Mouse (Mus musculus) adrenal gland, postnatal 4 days (tissue): ENCODE data around the gene Krtap1-5. TPM values are rescaled to one million over a fixed set of nuclear protein-coding genes. Genes with fewer than 3 reads are reported as not detected.
"Not testable (repeated sequence)": the region's sequence is repeated elsewhere in the genome, so short reads cannot be mapped to it uniquely, and the experiment has no call there.

Source experiments
- DNase-seq, 2 experiments: peaks; one replicate each; pipeline ENCODE4 v3.0.0; 2021 to 2022; ENCODE audit warnings: low spot score in 2 of 2, mixed read lengths in 2 of 2
- long read RNA-seq, 2 experiments: library from polyadenylated mRNA; stranded (forward); transcript quantifications; one replicate each; pipeline ENCODE4 v2.0.0; 2021
- total RNA-seq, 2 experiments: library from RNA; stranded (reverse); gene quantifications; 2 replicates each; pipeline ENCODE4 v1.2.3; 2021

Gene Krtap1-5
- not detected for total RNA-seq
- long read RNA-seq, experiment 1 = 0 reads
- long read RNA-seq, experiment 2 = 0 reads

DNA sequence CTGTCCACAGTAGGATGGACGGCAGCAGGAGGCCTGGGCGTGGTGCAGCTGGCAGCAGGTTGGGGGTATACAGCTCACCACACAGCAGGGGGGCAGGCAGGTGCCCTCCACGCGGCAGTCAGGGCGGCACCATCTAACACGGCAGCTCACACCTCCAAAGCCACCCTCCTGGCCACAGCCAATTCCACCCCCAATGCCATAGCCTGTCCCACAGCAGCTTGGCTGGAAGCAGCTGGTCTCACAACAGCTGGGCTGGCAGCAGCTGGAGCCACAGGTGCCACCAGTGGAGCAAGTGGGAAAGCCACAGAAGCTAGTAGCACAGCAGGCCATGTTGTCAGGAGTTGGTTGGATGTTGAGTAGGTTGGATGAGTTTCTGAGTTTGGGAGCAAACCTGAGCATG is at the start of gene Krtap1-5:
TSS of gene Krtap1-5 (minus strand) at position 381 of the 400 bp plus-strand sequence.
- DNase-seq = no peak

DNA sequence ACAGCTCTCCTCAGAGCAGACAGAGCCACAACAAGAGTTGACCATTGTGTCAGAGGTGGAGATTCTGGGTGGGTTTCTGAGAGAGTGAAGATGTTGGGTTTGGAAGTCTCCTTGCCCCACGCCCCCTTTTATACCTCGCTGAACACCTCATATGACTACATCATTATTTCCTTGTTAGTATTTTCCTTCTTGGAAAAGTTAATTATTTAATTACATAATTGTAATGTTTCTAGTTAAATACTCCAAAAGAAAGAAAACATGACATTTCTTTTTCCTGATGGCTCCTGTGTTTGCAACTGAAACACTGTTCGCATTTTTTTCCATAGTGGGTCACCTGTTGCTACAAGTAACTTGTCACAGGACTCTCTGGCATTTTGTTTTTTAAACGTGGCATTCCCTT is 47.3 kb upstream of the Krtap1-5 start, which contains the start of gene Krtap4-1:
TSS of gene Krtap4-1 (minus strand) at position 101 of the 400 bp plus-strand sequence.
- DNase-seq = no peak

DNA sequence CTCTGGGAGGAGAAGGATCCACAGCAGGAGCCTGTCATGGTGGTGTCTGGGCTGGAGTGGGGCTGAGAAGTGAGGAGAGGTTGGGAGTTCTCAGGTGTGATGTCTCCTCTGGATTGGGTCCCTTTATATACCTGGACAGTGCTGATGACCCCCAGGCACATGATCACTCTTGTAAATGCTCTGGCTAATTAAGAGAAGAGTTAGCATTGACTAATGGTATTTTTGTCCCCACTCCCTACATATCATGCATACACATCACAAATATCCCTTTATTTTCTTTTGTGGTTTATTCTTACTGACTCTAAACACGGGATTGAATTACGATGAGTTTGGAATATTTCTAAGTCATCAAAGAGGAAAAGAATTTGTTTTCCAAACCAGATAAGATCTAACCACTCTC is 39.5 kb upstream of the Krtap1-5 start, which contains the start of gene Gm11562:
TSS of gene Gm11562 (minus strand) at position 101 of the 400 bp plus-strand sequence.
- no peak for DNase-seq

DNA sequence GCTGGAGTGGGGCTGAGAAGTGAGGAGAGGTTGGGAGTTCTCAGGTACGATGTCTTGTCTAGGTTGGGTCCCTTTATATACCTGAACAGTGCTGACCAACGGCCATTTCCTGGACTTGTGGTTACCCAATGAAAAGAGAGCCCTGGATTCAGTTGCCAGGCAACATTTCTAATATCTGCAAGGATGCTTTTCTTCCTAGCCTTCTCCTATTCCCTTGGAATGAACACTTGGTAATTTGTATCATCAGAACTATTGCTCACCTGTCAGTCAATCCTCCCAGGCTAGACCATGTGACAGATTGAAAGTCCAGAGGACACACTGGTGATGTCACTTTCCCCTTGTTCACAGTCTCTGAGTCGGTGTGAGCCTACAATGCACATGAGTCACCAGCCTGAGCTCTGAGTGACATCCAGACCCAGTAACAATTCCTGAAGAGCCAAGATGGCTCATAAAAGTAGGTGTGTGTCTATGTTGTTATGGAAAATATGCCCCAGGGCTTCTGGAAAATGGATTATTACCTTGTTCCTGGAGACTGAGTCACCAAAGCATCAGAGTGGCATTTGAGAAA is 34.1 kb upstream of the Krtap1-5 start, which contains the start of gene Krtap2-4:
TSS of gene Krtap2-4 (minus strand) at position 51 of the 568 bp plus-strand sequence.
- DNase-seq = no peak

DNA sequence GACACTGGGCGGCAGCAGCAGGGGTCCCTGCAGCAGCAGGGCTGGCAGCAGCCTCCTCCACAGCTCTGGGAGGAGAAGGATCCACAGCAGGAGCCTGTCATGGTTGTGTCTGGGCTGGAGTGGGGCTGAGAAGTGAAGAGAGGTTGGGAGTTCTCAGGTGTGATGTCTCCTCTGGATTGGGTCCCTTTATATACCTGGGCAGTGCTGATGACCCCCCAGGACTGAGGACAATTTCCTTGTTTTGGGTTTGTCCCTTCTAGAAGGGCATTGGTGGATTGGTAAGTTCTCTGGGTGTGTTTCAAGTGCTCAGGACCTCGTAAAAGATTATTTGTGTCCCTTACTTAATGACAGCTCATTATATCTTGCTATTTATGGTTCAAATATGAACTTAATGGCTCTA is 29.3 kb upstream of the Krtap1-5 start, which contains the start of gene Gm11937:
TSS of gene Gm11937 (minus strand) at position 101 of the 400 bp plus-strand sequence.
- not testable (repeated sequence) for DNase-seq

DNA sequence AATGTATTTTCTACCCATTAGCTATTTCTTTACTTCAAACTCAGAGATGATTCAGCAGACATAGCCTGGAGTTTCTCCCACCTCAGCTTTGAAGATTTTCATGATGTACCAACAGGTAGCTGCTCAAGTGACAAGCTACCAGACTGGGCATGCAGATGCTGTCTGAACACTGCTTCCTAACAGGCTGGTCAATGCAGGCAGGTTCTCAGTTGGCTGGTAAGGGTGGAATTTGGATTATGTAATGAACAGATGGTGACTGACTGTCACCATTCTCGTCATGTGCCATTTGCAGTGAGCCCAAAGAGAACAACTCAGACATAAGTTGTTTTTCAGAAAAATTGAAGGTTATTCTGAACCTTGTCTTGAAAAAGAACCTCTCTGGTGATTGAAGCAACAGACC is 28.3 kb upstream of the Krtap1-5 start:
- DNase-seq = no peak

DNA sequence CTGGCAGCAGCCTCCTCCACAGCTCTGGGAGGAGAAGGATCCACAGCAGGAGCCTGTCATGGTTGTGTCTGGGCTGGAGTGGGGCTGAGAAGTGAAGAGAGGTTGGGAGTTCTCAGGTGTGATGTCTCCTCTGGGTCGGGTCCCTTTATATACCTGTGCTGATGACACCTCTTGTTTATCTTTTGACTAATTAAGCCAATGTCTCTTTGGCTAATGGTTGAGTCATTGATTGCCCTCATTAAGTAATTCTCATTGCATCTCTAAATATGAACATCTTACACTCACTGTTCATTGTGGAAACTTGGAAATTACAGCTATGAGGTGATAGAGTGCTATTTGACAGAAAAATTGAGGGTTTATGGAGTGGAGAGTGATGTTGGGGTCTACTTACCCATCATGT is 22.4 kb upstream of the Krtap1-5 start, which contains the start of gene Gm11938:
TSS of gene Gm11938 (minus strand) at position 101 of the 400 bp plus-strand sequence.
- DNase-seq = not testable (repeated sequence)

DNA sequence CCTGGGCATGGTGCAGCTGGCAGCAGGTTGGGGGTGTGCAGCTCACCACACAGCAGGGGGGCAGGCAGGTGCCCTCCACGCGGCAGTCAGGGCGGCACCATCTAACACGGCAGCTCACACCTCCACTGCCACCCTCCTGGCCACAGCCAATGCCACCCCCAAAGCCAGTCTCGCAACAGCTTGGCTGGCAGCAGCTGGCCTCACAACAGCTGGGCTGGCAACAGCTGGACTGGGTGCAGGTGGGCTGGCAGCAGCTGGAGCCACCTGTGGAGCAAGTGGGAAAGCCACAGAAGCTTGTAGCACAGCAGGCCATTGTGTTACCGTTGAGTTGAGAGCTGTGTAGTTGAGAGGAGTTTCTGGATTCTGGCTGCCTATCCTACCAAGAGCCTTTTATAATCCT is 16.9 kb upstream of the Krtap1-5 start, which contains the start of gene Krtap9-3:
TSS of gene Krtap9-3 (minus strand) at position 364 of the 400 bp plus-strand sequence.
- not testable (repeated sequence) for DNase-seq

DNA sequence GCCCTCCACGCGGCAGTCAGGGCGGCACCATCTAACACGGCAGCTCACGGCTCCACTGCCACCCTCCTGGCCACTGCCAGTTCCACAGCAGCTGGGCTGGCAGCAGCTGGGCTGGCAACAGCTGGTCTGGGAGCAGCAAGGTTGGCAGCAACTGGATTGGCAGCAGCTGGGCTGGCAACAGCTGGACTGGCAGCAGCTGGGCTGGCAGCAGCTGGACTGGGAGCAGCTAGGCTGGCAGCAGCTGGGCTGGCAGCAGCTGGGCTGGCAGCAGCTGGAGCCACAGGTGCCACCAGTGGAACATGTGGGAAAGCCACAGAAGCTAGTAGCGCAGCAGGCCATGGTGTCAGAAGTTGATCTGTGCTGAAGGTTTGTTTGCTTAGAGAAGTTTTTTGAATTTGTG is 10.2 kb upstream of the Krtap1-5 start, which contains the start of gene Krtap1-3:
TSS of gene Krtap1-3 (minus strand) at position 359 of the 400 bp plus-strand sequence.
- no peak for DNase-seq

DNA sequence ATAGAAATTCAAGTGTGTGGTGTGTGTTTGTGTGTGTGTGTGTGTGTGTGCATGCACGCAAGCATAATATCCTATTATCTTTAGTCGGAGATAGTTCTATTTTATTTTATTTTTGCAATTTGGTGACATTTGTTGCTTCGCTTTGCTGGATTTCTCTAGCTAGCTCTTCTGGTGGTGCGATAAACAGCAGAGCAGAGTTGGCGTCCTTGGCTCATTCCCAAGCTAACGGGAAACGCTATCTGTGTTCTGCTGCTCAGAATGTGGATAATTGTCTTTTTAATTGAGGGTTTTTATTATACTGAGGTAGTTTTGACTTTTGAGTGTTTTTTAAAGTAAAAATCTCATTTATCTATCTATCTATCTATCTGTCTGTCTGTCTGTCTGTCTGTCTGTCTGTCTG is 4.3 kb upstream of the Krtap1-5 start:
- DNase-seq = no peak

DNA sequence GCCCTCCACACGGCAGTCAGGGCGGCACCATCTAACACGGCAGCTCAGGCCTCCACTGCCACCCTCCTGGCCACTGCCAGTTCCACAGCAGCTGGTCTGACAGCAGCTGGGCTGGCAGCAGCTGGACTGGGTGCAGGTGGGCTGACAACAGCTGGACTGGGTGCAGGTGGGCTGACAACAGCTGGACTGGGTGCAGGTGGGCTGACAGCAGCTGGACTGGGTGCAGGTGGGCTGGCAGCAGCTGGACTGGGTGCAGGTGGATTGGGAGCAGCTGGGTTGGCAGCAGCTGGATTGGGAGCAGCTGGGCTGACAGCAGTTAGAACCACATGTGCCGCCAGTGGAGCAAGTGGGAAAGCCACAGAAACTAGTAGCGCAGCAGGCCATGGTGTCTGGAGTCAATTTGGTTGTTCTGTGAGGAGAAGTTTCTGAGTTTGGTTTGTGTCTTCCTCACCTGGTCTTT is 2.5 kb upstream of the Krtap1-5 start, which contains the start of gene Krtap1-4:
TSS of gene Krtap1-4 (minus strand) at position 410 of the 460 bp plus-strand sequence.
- DNase-seq = no peak

DNA sequence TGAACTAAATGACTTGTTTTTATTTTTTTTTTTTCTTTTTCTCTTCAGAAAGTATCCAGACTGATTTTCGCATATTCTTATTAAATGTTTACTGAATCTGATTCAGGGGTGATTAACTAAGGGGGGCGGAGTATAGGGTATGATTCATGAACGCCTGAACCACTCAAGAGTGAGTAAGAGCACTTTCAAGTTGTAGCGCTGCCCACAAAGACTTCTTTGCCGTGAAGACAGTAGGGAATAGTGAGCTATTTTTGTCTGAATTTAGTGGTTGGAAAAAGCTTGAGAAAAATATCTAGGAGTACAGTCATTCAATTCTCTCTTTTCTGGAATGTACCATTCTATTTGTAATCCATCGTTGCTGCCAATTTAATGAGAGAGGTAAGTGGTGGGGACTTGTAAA is 748 bp upstream of the Krtap1-5 start:
- no peak for DNase-seq

DNA sequence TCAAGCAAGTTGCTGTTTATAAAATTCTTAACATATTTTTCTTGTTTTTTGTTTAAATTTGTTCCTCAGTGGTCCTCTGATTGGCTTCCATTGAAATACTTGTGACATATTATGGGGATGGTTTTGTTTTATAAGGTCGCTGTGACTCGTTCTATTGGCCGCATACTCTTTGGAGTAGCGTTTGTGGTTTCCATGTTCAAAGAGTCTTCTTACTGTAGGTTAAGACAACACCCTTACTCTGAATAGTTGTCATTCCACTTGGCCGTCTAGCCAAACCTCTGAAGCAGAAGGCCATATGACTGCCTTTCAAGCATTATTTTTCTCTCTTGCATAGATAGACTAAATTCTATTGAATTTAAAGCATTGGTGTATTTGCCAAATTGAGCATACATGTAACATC is 235 bp upstream of the Krtap1-5 start:
- no peak for DNase-seq

DNA sequence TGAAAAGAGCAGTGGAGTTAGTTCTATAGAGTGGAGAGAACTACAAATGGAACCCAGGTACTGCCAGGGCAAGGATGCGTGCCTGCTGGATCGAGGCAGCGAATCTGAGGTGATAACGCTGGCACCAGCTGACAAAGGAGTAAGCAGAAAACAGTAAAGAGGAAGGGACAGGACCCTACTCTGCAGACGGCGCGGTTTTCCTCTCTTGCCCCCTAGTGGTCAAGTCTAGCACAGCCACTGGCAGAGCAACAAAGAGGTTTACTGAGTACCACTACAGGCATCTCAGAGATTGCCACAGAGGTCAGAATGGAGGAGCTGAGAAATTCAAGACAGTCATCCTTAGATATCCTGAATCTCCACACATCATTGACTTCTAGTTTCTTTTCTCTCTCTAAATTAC is 6.7 kb downstream of the Krtap1-5 start:
- DNase-seq = peak; percentile 32 to 35

DNA sequence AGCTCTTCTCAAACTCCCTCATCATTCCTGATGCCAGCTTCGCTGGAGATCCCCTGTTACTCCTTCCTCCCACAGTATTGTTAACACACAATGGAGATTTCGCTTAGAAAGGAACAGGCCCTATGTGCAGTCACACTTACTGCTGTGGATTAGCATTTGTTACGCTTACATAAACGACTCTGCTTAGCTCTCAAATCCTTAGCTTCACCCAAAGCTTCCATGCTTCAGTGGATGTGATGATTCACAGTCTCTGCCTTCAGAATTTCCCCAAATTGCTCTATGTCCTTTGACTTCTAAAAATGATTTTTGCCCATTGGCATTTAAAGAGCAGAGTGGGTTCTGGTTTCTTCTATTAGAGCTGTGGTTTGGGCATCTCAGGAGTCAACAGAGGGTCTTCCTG is 7.7 kb downstream of the Krtap1-5 start:
- no peak for DNase-seq

DNA sequence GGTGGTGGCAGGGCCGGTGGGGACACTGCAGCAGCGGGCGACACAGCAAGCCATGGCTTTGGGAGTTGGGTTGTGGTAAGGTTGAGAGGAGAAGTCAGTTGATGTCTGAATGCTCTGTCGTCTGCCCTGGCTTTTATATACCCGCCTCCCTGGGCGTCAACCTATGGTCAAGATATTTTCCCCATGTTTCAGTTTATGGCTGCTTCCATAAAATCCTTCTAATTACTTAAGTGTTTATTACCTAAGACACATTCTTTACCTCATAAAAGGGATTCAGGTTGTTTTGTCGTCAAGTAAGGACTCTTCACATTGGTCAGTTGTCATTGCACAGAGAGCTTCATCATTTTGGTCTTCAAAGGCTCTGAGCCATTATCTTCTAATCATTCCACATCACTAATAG is 14.3 kb downstream of the Krtap1-5 start, which contains the start of gene Krtap3-1:
TSS of gene Krtap3-1 (minus strand) at position 101 of the 400 bp plus-strand sequence.
- no peak for DNase-seq

DNA sequence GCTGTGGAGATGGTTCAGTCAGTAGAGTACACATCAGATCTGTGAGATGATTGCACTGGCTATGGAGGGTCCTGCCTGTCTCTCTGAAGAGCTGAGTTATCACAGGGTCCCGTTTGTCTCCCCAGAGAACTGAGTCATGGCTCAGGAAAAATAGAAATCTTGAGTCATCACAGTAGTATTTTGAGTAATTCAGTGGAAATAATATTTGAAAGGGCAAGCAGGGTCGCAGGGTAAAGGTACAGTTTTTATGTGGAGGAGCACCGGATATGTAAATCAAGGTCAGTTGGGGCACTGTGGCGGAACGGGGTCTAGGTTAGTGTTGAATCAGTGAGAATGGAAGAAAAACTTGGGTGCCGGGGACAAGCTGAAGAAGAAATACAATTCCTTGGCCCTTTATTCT is 18.2 kb downstream of the Krtap1-5 start:
- no peak for DNase-seq

DNA sequence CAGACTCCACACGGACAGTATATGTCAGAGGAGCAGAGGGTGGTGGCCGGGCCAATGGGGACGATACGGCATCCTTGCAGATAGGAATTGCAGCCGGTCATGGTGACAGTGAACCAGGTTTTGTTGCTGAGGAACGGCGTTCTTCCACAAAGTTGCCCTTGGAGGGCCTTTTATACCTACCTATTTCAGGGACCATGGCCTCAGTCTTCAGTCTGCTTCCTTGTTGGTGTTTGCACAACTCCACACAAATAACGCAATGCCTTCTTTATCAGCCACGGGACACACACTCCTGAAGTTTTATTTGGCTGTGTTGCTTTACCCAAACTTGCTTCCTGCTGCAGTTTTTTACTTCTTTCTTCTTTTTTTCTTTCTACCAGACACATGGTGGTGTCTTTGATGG is 21.4 kb downstream of the Krtap1-5 start, which contains the start of gene Gm11939:
TSS of gene Gm11939 (minus strand) at position 101 of the 400 bp plus-strand sequence.
- DNase-seq = no peak

DNA sequence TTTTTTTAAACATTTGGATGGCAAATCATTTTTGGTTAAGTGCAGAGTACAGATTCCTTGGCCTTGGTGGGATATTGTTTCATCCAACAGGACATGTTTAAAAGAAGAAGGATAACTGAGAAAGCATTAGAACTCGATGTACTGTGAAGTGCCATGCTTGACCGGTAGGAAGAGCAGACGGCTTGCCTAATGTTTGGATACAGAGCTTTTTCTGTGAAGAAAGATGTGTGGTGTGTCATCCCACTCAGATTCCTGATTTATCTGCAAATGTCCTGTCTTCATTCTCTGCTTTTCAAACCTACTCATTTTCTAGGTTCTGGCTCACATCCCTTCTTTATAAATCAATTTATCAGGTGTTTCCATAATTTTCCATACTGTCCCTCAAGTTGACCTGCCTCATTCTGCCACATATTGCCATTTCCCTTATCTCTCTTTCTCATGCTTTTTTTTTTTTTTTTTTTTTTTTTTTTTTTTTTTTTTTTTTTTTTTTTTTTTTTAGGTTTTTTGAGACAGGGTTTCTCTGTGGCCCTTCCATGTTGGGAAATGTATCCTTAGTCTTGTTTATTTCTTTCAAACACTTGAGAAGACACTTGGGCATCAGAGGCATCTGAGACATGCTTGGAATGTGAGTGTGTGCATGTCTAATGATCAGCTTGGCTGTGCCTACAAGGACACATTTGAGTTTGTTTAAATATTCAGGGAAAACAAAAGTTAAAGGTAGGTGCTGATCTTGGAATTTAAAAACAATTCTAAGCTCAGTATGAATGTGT is 22.7 kb downstream of the Krtap1-5 start:
- DNase-seq = no peak

DNA sequence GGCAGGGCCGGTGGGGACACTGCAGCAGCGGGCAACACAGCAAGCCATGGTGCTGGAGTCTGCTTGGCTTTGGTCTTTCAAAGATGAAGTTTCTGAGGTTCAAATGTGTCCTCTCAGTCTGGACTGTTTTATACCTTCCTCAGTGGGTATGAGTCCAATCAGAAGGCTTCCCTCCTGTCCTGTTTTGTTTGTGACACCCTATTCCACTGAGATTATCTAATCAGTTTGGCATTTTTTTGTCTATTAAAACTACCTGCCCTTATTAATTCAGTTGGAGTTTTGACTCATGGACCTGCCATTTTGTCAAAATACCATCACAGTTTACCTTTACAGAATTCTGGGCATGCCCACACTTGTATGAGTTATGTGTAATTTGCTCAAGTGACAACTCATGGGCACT is 24.1 kb downstream of the Krtap1-5 start, which contains the start of gene Krtap3-2:
TSS of gene Krtap3-2 (minus strand) at position 101 of the 400 bp plus-strand sequence.
- no peak for DNase-seq

DNA sequence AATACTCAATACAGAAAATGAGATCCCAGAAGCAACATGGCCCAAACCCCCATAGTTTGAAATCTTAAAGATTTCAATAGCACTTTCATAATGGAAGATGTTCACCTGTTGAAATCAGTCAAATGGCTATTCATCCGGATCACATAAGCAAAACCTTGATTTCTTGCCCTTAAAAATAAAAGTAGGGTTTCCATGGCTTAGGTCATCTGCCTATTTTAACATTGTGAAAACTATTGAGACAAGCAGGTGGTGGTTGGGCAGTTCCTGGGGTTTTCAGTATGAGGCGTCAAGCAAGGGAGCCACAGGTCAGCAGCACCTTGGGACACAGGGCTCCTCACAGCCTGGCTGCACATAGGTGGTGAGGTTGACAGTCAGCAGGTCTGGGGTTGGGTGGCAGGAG is 24.6 kb downstream of the Krtap1-5 start:
- DNase-seq = no peak
